Mouse (Mus musculus): ENCODE measurements around the gene Ralgds.
"Not testable (repeated sequence)": the region's sequence is repeated elsewhere in the genome, so short reads cannot be mapped to it uniquely, and the experiment has no call there.

Ralgds gene

DNA sequence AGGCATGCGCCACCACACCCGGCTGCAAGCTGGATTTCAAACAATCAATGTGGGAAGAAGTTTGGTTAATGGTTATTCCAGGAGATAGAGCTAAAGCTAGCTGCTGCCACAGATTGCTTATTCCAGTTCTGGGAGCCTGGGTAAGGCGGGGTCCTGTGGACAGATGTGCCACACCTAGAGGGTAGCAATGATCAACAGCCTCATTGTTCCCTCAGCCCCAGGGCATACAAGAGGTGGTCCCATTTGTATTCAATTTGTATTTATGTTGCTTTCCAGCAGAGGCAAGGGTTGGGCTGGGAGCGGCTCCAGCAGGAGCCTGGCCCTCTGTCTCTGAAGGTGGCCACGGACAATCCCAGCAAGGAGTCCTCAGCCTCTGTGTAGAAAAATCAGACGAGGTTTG, 6.6 kb upstream of the Ralgds start:
- DNase-seq, result no peak

- DNase-seq, result not testable (repeated sequence)
These were observed 1.3 kb upstream of the Ralgds start for GRCm38 (mm10) chr2:28511600-28511999.

DNA sequence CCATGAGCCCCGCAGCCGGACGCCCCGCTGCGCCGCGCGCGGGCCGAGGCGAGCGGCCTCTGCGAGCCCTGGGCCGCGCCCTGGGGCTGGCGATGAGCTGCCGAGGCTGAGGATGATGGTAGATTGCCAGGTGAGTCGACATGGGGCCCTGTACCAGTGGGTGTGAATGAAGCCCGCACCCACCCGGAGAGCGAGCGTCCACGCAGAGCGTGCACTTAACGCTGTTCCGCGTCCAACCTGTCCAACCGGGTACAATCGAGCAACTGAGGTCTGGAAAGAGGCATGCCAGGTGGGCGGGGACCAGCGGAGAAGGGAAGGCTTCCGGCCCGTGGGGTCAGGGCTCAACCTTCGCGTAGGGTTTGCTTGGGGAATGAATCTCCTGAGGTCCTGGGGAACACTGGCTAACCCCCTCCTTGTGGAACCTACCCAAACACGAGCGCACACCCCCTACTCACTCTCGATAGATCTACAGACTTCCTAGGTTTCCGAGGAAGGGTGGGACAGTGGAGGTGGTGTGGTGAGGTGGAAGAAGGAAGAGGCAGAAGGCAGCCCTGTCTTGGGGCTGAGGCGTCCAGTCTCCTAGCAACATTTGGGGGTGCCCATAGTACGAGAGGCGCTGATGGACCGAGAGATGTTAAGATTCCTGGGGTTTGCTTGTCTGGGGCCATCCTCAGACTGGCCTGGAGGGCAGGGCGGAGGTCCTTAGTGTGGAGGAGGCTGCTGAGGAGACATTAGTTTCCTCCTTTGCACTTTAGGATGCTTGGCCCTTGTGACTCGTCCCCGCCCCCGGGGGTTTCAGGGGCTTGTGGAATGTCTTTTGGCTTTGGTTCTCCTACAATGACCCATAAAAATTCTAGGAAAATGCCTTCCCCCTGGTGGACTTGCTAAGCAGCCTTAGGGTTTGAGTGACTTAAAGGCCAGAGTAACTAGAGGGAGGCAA, 776 bp downstream of the Ralgds start:
- peak in 1 of 2 experiments; percentile 65 for DNase-seq

DNA sequence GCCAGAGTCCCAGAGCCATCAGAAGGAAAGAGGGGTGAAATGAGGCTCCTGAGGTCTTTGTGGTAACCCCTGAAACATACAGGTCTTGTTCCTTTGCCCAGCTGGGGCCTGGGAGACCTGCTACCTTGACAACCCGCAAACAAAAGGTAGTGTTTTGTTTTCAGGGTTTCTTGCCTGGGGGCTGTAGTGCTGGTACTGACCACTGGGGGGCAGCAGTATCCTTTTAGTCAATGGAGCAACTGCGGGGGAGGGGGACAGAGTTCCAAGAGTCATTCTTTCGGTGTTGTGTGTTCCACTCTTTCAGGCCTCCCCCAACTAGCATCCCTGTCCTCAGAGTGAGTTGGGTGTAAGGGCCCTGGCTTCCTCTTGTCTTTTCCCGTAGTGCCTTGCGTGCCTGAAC, 1.6 kb downstream of the Ralgds start:
- DNase-seq, result peak; percentile 84 to 94

- DNase-seq, result peak; percentile 92 to 96
These were observed 4.4 kb downstream of the Ralgds start for GRCm38 (mm10) chr2:28517206-28517909.

- DNase-seq, result no peak
These were observed 5.3 kb downstream of the Ralgds start for GRCm38 (mm10) chr2:28518231-28518630.

- DNase-seq, result no peak
These were observed 7.7 kb downstream of the Ralgds start for GRCm38 (mm10) chr2:28520581-28520980.

- peak in 1 of 2 experiments; percentile 66 for DNase-seq
These were observed 8.7 kb downstream of the Ralgds start for GRCm38 (mm10) chr2:28521571-28522151.

DNA sequence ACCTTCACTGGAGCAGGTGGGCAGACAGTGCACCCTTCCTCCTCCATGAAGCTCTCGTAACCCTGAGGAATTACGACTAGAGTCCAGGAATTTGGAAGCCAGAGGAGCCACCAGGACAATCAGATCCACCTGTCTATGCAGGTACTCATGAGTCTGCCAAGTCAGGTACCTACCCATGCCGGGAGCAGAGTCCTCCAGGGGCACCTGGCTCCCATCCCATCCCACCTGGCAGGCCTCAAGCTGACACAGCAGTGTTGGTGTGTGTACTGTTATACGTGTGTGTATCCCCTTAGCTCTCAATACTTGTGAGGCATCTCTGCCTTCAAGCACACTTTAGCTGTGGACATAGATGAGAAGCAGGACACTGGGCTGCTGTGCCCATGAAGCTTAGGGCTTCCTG, 9.2 kb downstream of the Ralgds start:
- peak; percentile 71 to 87 for DNase-seq

DNA sequence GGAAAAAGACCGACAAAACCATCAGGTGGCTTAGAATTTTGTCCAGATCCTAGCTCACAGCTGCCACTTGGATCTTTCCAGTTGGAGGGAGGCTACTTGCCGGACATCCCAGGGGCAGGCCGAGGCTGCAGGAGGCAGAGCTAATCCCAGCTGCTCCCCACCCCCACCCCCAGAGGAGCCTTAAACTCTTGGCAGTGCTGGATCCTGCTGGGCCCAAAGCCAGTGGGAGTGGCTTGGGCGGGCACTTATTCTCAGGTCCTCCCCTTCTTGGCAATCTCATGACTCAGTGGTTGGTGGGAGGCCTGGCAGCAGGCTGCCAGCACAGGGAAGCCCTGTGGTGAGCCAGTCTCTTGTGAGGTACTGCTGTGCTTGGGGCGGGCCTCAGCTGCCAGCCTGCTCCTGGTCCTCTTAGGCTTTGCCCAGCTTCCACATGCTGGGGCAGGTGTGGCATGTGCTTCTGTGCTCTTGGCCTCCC, 10.8 kb downstream of the Ralgds start:
- peak; percentile 93 to 95 for DNase-seq

GRCm38 (mm10) chr2:28524406-28524805, 11.5 kb downstream of the Ralgds start:
- no peak for DNase-seq

DNA sequence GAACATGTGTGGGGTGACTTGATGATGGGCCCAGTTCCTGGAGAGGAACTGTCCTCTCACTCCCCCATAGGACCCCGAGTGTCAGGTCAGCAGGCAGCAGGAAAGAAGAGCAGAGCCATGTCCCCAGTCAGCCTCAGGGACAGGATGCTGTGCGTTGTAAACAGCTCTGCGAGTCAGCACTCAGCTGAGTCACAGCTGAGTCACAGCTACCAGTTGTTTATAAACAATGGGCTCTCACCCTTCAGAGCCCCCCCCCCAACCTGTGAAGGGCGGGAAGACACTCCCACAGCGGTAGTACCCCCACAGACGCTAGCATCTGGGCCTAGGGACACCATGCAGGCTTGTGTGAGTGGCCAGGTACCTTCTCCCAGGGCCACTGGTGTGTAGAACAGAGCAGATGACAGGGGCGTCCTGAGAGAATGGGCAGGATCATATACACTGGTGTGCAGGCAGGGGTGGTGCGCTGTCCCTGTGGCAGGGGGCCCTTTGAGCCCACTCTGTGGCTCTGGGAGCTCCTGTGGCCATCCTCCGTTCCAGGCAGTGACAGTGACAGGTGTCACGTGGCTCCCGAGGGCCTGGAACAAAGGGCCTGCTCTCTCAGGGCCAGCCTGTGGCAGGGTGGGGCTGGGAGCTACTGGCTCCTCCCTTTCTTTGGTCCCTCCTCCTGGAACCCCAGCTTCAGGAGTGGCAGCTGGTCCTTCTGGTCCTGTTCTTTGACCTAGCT, 12.5 kb downstream of the Ralgds start:
- DNase-seq, result peak; percentile 70 to 87

DNA sequence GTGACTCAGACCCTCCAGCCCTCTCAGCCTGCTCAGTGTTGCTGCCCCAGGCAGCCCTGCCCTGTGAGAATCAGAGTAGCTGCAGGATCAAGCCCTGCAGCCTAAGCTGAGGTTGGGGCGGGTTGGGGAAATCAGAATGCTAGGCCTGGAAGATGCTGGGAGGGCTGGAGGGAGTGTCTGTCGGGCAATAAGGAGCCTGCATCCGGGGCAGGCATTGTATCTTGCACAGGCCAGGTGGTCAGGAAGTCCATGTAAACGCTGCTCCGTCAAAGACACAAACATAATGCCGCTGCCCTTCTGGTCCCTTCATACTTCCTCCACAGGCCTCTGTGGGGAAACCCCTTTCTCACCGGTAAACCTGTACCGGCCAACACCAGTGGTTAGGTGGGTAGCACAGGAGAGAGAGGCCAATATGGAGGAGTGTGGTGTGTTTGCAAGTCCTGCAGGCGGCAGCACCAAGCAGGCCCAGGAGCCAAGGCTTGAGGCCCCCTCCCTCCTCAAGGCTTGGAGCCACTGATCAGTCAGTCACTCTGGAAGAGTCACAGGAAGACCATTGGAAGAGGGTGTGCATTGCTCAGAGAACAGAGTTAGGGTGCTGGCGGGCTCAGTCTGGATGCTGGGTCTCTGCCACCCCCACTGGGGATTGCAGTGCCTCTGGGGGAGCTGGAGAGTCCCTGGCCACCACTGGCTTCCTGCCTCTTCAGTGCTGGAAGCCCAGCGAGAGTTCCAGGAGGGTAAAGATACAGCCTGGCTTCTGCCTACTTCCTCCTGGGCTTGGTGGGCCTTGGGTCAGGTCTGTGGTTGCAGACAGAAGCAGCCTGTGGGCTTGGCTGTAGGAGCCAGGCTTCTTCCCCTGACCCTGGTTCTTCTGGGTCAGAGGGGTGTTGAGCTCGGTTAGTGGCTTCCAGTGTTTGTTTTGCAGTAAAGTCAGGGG, 13.3 kb downstream of the Ralgds start:
- no peak for DNase-seq

- DNase-seq, result no peak
These were observed 14.8 kb downstream of the Ralgds start for GRCm38 (mm10) chr2:28527436-28528353.

- no peak for DNase-seq
These were observed 15.4 kb downstream of the Ralgds start for GRCm38 (mm10) chr2:28528354-28528730.

DNA sequence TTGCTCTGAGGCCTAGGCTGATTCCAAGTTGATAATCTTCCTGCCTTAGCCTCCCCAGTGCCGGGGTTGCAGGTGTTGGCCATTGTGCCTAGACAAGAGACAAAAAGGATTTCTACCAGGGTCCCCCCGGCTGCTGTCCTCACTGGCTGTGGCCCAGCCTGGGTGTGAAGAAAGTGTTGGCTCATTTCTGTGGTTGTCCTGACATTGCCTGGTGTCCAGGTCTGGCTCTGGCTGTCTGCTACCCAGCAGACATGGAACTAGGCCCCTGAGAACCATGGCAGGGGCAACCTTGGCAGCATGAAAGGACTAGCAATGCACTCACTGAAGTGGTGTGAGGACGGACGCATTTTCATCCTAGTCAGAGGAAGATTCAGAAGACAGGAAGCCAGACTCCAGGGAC, 16.9 kb downstream of the Ralgds start:
- DNase-seq, result no peak

DNA sequence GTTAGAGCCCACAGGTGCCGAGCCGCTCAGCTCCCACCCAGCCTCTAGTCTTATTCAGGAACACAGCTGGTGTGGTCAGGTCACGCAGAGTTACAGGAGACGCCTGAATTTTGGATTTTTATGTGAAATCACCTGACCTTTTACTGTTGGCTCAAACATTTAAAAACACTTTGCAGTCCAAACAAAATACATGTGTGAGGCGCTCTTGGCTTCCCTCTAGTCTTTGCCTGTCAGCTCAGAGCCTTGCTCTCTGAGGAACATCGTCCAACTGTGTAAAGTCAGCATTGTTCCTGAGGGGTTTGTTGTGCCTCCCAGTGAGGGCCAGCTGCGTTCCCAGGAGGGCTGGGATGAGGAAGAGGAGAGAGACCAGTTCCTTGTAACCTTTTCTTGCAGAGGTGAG, 17.4 kb downstream of the Ralgds start:
- DNase-seq, result no peak

DNA sequence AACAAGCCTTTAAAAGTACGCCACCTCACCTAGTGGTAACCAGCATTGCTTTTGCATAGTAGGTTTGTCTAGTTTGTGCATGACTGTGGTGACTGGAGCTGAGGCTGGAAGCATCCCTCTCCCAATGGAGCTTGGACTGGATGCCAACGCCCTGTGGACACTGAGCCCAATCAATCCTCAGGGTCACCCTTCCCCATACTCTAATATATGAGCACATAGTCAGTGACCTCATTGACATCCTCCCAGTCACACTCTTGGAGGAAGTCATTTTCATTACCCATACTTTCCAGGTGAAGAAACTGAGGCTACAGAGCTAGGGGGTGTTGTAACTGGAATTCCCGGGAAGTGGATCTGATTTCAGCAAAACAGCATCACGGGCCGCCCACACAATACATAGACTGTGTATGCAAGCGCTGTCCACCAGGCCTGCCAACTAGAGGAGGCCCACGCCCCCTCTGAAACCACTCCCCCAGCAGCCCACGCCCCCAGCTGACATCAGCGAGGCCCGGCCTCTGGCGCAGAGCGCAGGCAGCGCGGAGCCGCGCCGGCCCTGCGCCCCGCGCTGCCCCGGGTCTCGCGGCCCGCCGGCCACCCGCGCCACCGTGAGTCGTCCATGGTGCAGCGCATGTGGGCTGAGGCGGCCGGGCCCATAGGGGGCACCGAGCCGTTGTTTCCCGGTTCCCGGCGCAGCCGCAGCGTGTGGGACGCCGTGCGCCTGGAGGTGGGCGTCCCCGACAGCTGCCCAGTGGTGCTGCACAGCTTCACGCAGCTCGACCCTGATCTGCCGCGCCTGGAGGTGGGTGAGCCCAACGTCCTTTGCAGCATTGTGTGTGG, 20.2 kb downstream of the Ralgds start:
- DNase-seq, result peak; percentile 88 to 93

DNA sequence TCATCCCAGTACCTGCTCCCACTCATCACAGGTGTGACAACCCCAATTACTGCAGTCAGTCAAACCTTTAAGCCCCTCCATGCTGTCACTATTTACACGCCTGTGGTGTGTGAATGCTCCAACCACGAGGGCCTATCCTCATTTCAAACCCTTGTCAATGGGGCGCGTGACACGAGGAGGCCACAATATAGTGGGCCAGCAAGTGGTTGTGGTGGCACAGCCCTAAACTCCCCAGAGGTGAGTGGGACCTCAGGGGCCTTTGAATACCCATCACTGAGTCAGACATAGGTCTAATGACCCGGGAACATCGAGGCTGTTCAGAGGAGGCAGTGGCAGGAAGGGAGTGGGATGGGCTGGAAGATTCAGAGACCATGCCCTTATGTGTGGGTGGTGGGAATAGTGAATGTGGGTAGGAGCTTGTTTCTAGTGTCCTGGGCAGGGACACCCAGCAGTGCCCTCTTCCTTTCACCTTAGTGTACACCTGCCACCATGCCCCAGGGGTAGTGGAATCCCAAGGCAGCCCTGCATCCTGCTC, 21.0 kb downstream of the Ralgds start:
- no peak for DNase-seq
